Mouse (Mus musculus) monocyte, adult 5-6 weeks (primary cell): ENCODE results near the gene Gabrg3. TPM values are rescaled to one million over a fixed set of nuclear protein-coding genes. Genes with fewer than 3 reads are reported as not detected.

Experiments used
- ATAC-seq: fragments of 153-309, 156-312 bp; replicated peaks from 2 replicates; pipeline ENCODE4 v1.8.0; 2017; ENCODE audit warnings: mild to moderate bottlenecking; ENCODE audit not compliant: low TSS enrichment, insufficient number of reproducible peaks, severe bottlenecking, poor library complexity, low FRiP score
- total RNA-seq: library from RNA; stranded (forward); fragments of 200-1000, 200-491, 200-594 nt; gene quantifications from 3 replicates; pipeline ENCODE4 v1.2.3, GENCODE M21; 2017

Gabrg3 gene
- total RNA-seq, 1 experiment from 2014 or later: not detected

GRCm38 (mm10) chr7:56843565-56843964 is 543.4 kb downstream of the Gabrg3 start:
- ATAC-seq: no peak

- ATAC-seq: no peak
Observed at GRCm38 (mm10) chr7:56825446-56825845, 561.5 kb downstream of the Gabrg3 start.

GRCm38 (mm10) chr7:56801841-56802240 is 585.1 kb downstream of the Gabrg3 start:
- ATAC-seq: no peak

- ATAC-seq: no peak
Observed at GRCm38 (mm10) chr7:56779122-56779521, 607.9 kb downstream of the Gabrg3 start.

- no peak for ATAC-seq
Observed at GRCm38 (mm10) chr7:56768216-56768615, 618.8 kb downstream of the Gabrg3 start.

- no peak for ATAC-seq
Observed at GRCm38 (mm10) chr7:56767796-56768195, 619.2 kb downstream of the Gabrg3 start.

GRCm38 (mm10) chr7:56765612-56766445 is 621.2 kb downstream of the Gabrg3 start:
- ATAC-seq: no peak

GRCm38 (mm10) chr7:56729225-56729624 is 657.8 kb downstream of the Gabrg3 start:
- no peak for ATAC-seq

Other genes with a start within 250 kb of the Gabrg3 start
- gene Gabrb3, start 32.5 kb upstream of the Gabrg3 start, total RNA-seq: not detected in 3 replicates
- gene Gabra5, start 122.9 kb upstream of the Gabrg3 start, total RNA-seq: not detected in 3 replicates